Mouse (Mus musculus) embryo, embryonic 10.5 days (tissue): Measurements from ENCODE around the gene Fam20c.

Experiments used
- DNase-seq: peaks from one replicate; pipeline ENCODE4 v3.0.0-alpha.2; 2015; ENCODE audit warnings: low spot score

Gene Fam20c

GRCm38 (mm10) chr5:138754303-138755120, at the start of gene Fam20c:
Gene Fam20c, plus strand, starts transcription at chr5:138754514.
- peak; percentile 73 for DNase-seq

GRCm38 (mm10) chr5:138707367-138707766, 46.9 kb upstream of the Fam20c start:
- DNase-seq = no peak

- no peak for DNase-seq
Observed at GRCm38 (mm10) chr5:138708591-138708990, 45.7 kb upstream of the Fam20c start.

GRCm38 (mm10) chr5:138715561-138716095, 38.7 kb upstream of the Fam20c start:
- peak; percentile 39 for DNase-seq

- peak; percentile 15 for DNase-seq
Observed at GRCm38 (mm10) chr5:138720329-138721190, 33.8 kb upstream of the Fam20c start.

- no peak for DNase-seq
Observed at GRCm38 (mm10) chr5:138724417-138724816, 29.9 kb upstream of the Fam20c start.

GRCm38 (mm10) chr5:138725151-138725550, 29.2 kb upstream of the Fam20c start:
- no peak for DNase-seq

GRCm38 (mm10) chr5:138730863-138731262, 23.5 kb upstream of the Fam20c start:
- no peak for DNase-seq

GRCm38 (mm10) chr5:138733317-138733899, 20.9 kb upstream of the Fam20c start:
- DNase-seq = no peak

- DNase-seq = no peak
Observed at GRCm38 (mm10) chr5:138734018-138734417, 20.3 kb upstream of the Fam20c start.

GRCm38 (mm10) chr5:138735201-138735757, 19.0 kb upstream of the Fam20c start:
- DNase-seq = no peak

- no peak for DNase-seq
Observed at GRCm38 (mm10) chr5:138740150-138740549, 14.2 kb upstream of the Fam20c start.

GRCm38 (mm10) chr5:138741516-138741915, 12.8 kb upstream of the Fam20c start:
- DNase-seq = no peak

GRCm38 (mm10) chr5:138742281-138742680, 12.0 kb upstream of the Fam20c start:
- DNase-seq = no peak

GRCm38 (mm10) chr5:138743631-138744030, 10.7 kb upstream of the Fam20c start:
- no peak for DNase-seq

- no peak for DNase-seq
Observed at GRCm38 (mm10) chr5:138745378-138746099, 8.8 kb upstream of the Fam20c start.

- DNase-seq = no peak
Observed at GRCm38 (mm10) chr5:138753269-138753668, 1.0 kb upstream of the Fam20c start.

- DNase-seq = peak; percentile 49
Observed at GRCm38 (mm10) chr5:138753946-138754302, 390 bp upstream of the Fam20c start.

GRCm38 (mm10) chr5:138755121-138755452, 773 bp downstream of the Fam20c start:
- no peak for DNase-seq

- peak; percentile 39 for DNase-seq
Observed at GRCm38 (mm10) chr5:138755453-138756301, 1.4 kb downstream of the Fam20c start.
